Mouse (Mus musculus): ENCODE measurements around the gene Sec24a.

The Sec24a gene

GRCm38 (mm10) chr11:51650261-51650660 lies 113.2 kb downstream of the Sec24a start:
- in situ Hi-C loops (cut with MboI, MseI), result no loop called here

GRCm38 (mm10) chr11:51649889-51650199 lies 113.6 kb downstream of the Sec24a start:
- in situ Hi-C loops (cut with MboI, MseI), result no loop called here

GRCm38 (mm10) chr11:51649111-51649888 lies 114.1 kb downstream of the Sec24a start:
- in situ Hi-C loops (cut with MboI, MseI), result no loop called here

GRCm38 (mm10) chr11:51648566-51648965 lies 114.9 kb downstream of the Sec24a start:
- in situ Hi-C loops (cut with MboI, MseI), result no loop called here

GRCm38 (mm10) chr11:51646751-51647667 lies 116.4 kb downstream of the Sec24a start:
- in situ Hi-C loops (cut with MboI, MseI), result no loop called here

GRCm38 (mm10) chr11:51646245-51646644 lies 117.2 kb downstream of the Sec24a start:
- in situ Hi-C loops (cut with MboI, MseI), result no loop called here

GRCm38 (mm10) chr11:51645293-51645692 lies 118.1 kb downstream of the Sec24a start:
- in situ Hi-C loops (cut with MboI, MseI), result no loop called here

GRCm38 (mm10) chr11:51644217-51644616 lies 119.2 kb downstream of the Sec24a start:
- in situ Hi-C loops (cut with MboI, MseI), result loop anchor here (5.0 kb wide), 1 partner anchor 43 kb away; the partner anchor contains the start of gene 0610009B22Rik

- in situ Hi-C loops (cut with MboI, MseI), result loop anchor here (5.0 kb wide), 1 partner anchor 44 kb away; the partner anchor contains the start of gene 0610009B22Rik
Observed at GRCm38 (mm10) chr11:51643761-51644160, 119.7 kb downstream of the Sec24a start.

GRCm38 (mm10) chr11:51643202-51643601 lies 120.2 kb downstream of the Sec24a start:
- in situ Hi-C loops (cut with MboI, MseI), result loop anchor here (5.0 kb wide), 1 partner anchor 44 kb away; the partner anchor contains the start of gene 0610009B22Rik

Data from T-helper 2 cell (primary cell).